Mouse (Mus musculus): ENCODE data around the gene Fbxl7. TPM values are rescaled to one million over a fixed set of nuclear protein-coding genes. Genes with fewer than 3 reads are reported as not detected.

Fbxl7 gene
- polyA plus RNA-seq, 1 experiment from 2014 or later: 20.5 TPM

GRCm38 (mm10) chr15:26703156-26703840, 192.1 kb downstream of the Fbxl7 start:
- Histone ChIP-seq H3K9me3 (ENCODE audit: control insufficient read depth, low read length) (no peaks in the 10 kb centered on the region), H3K36me3 (ENCODE audit: control insufficient read depth, insufficient read depth, low read length) (no peaks in the 10 kb centered on the region), H3K4me2 (replicated peaks; ENCODE audit: low read depth, low read length) (no peak overlapping the region), H3K9ac (ENCODE audit: low read depth, low read length) (no peak overlapping the region), H3K27ac (ENCODE audit: low read depth, low read length) (no peak overlapping the region), H3K4me1 (replicated peaks; ENCODE audit: control insufficient read depth, insufficient read depth, low read length) (0 out of 2 replicates have a peak, but pooled peaks cover 2% of the 10 kb centered on the region), H3K27me3 (ENCODE audit: control insufficient read depth, insufficient read depth, low read length) (no peaks in the 10 kb centered on the region), H3K4me3 (ENCODE audit: low read depth, low read length) (no peak overlapping the region)
- ATAC-seq (ENCODE audit: low FRiP score) (no peak), DNase-seq (ENCODE audit: low spot score) (no peak)
- WGBS: 88% methylated on average over 6 of the region's 6 CpGs

GRCm38 (mm10) chr15:26701949-26702675, 193.3 kb downstream of the Fbxl7 start:
- H3K4me3 ChIP-seq (ENCODE audit: low read depth, low read length): no peak overlapping the region
- 0 out of 2 replicates have a peak, but pooled peaks cover 2% of the 10 kb centered on the region for H3K4me1 ChIP-seq (replicated peaks; ENCODE audit: control insufficient read depth, insufficient read depth, low read length)
- no peaks in the 10 kb centered on the region for H3K36me3 ChIP-seq (ENCODE audit: control insufficient read depth, insufficient read depth, low read length)
- WGBS: 52% methylated on average over 5 of the region's 5 CpGs
- H3K27ac ChIP-seq (ENCODE audit: low read depth, low read length): no peak overlapping the region
- H3K9me3 ChIP-seq (ENCODE audit: control insufficient read depth, low read length): no peaks in the 10 kb centered on the region
- DNase-seq (ENCODE audit: low spot score) (no peak), ATAC-seq (ENCODE audit: low FRiP score) (no peak)
- H3K9ac ChIP-seq (ENCODE audit: low read depth, low read length): no peak overlapping the region
- H3K27me3 ChIP-seq (ENCODE audit: control insufficient read depth, insufficient read depth, low read length): no peaks in the 10 kb centered on the region
- H3K4me2 ChIP-seq (replicated peaks; ENCODE audit: low read depth, low read length): no peak overlapping the region

GRCm38 (mm10) chr15:26693075-26693474, 202.3 kb downstream of the Fbxl7 start:
- Histone ChIP-seq H3K4me2 (replicated peaks; ENCODE audit: low read depth, low read length) (no peak overlapping the region), H3K4me1 (replicated peaks; ENCODE audit: control insufficient read depth, insufficient read depth, low read length) (no peaks in the 10 kb centered on the region), H3K27me3 (ENCODE audit: control insufficient read depth, insufficient read depth, low read length) (no peaks in the 10 kb centered on the region), H3K4me3 (ENCODE audit: low read depth, low read length) (no peak overlapping the region), H3K27ac (ENCODE audit: low read depth, low read length) (no peak overlapping the region), H3K36me3 (ENCODE audit: control insufficient read depth, insufficient read depth, low read length) (no peaks in the 10 kb centered on the region), H3K9me3 (ENCODE audit: control insufficient read depth, low read length) (no peaks in the 10 kb centered on the region), H3K9ac (ENCODE audit: low read depth, low read length) (no peak overlapping the region)
- DNase-seq (ENCODE audit: low spot score) (no peak), ATAC-seq (ENCODE audit: low FRiP score) (no peak)
- WGBS: 66% methylated on average over 3 of the region's 3 CpGs

GRCm38 (mm10) chr15:26688472-26689104, 206.8 kb downstream of the Fbxl7 start:
- ATAC-seq (ENCODE audit: low FRiP score) (peak; percentile 40; the same call in 1 of the 2 replicates), DNase-seq (ENCODE audit: low spot score) (no peak)
- Histone ChIP-seq H3K4me1 (replicated peaks; ENCODE audit: control insufficient read depth, insufficient read depth, low read length) (no peaks in the 10 kb centered on the region), H3K9ac (ENCODE audit: low read depth, low read length) (no peak overlapping the region), H3K4me2 (replicated peaks; ENCODE audit: low read depth, low read length) (no peak overlapping the region), H3K36me3 (ENCODE audit: control insufficient read depth, insufficient read depth, low read length) (no peaks in the 10 kb centered on the region), H3K27me3 (ENCODE audit: control insufficient read depth, insufficient read depth, low read length) (no peaks in the 10 kb centered on the region), H3K27ac (ENCODE audit: low read depth, low read length) (no peak overlapping the region), H3K4me3 (ENCODE audit: low read depth, low read length) (no peak overlapping the region), H3K9me3 (ENCODE audit: control insufficient read depth, low read length) (no peaks in the 10 kb centered on the region)
- WGBS: 71% methylated on average over 10 of the region's 10 CpGs

GRCm38 (mm10) chr15:26687729-26688128, 207.7 kb downstream of the Fbxl7 start:
- ATAC-seq (ENCODE audit: low FRiP score): no peak
- no peaks in the 10 kb centered on the region for H3K4me1 ChIP-seq (replicated peaks; ENCODE audit: control insufficient read depth, insufficient read depth, low read length)

GRCm38 (mm10) chr15:26682279-26682678, 213.1 kb downstream of the Fbxl7 start:
- H3K9ac ChIP-seq (ENCODE audit: low read depth, low read length): no peak overlapping the region
- H3K36me3 ChIP-seq (ENCODE audit: control insufficient read depth, insufficient read depth, low read length): no peaks in the 10 kb centered on the region
- H3K4me3 ChIP-seq (ENCODE audit: low read depth, low read length): no peak overlapping the region
- H3K27ac ChIP-seq (ENCODE audit: low read depth, low read length): no peak overlapping the region
- WGBS: 95% methylated on average over 9 of the region's 9 CpGs
- no peak overlapping the region for H3K4me2 ChIP-seq (replicated peaks; ENCODE audit: low read depth, low read length)
- no peaks in the 10 kb centered on the region for H3K27me3 ChIP-seq (ENCODE audit: control insufficient read depth, insufficient read depth, low read length)
- DNase-seq (ENCODE audit: low spot score) (no peak), ATAC-seq (ENCODE audit: low FRiP score) (no peak)
- H3K9me3 ChIP-seq (ENCODE audit: control insufficient read depth, low read length): no peaks in the 10 kb centered on the region
- H3K4me1 ChIP-seq (replicated peaks; ENCODE audit: control insufficient read depth, insufficient read depth, low read length): no peaks in the 10 kb centered on the region

More at GRCm38 (mm10) chr15:26687729-26688128, 207.7 kb downstream of the Fbxl7 start:
- WGBS: 72% methylated on average over 7 of the region's 7 CpGs
- H3K27me3 ChIP-seq (ENCODE audit: control insufficient read depth, insufficient read depth, low read length): no peaks in the 10 kb centered on the region
- H3K4me3 ChIP-seq (ENCODE audit: low read depth, low read length): no peak overlapping the region
- no peak for DNase-seq (ENCODE audit: low spot score)
- no peak overlapping the region for H3K4me2 ChIP-seq (replicated peaks; ENCODE audit: low read depth, low read length)
- no peaks in the 10 kb centered on the region for H3K36me3 ChIP-seq (ENCODE audit: control insufficient read depth, insufficient read depth, low read length)
- H3K27ac ChIP-seq (ENCODE audit: low read depth, low read length): no peak overlapping the region
- no peak overlapping the region for H3K9ac ChIP-seq (ENCODE audit: low read depth, low read length)
- H3K9me3 ChIP-seq (ENCODE audit: control insufficient read depth, low read length): no peaks in the 10 kb centered on the region

GRCm38 (mm10) chr15:26673239-26673859, 222.0 kb downstream of the Fbxl7 start:
- H3K4me2 ChIP-seq (replicated peaks; ENCODE audit: low read depth, low read length): no peak overlapping the region
- no peaks in the 10 kb centered on the region for H3K4me1 ChIP-seq (replicated peaks; ENCODE audit: control insufficient read depth, insufficient read depth, low read length)
- DNase-seq (ENCODE audit: low spot score): no peak
- no peak overlapping the region for H3K4me3 ChIP-seq (ENCODE audit: low read depth, low read length)
- H3K9ac ChIP-seq (ENCODE audit: low read depth, low read length): no peak overlapping the region
- 87% methylated on average over 5 of the region's 5 CpGs for WGBS
- H3K27ac ChIP-seq (ENCODE audit: low read depth, low read length): no peak overlapping the region
- no peaks in the 10 kb centered on the region for H3K36me3 ChIP-seq (ENCODE audit: control insufficient read depth, insufficient read depth, low read length)
- no peaks in the 10 kb centered on the region for H3K9me3 ChIP-seq (ENCODE audit: control insufficient read depth, low read length)
- no peak for ATAC-seq (ENCODE audit: low FRiP score)
- H3K27me3 ChIP-seq (ENCODE audit: control insufficient read depth, insufficient read depth, low read length): no peaks in the 10 kb centered on the region

GRCm38 (mm10) chr15:26654988-26655387, 240.4 kb downstream of the Fbxl7 start:
- H3K27ac ChIP-seq (ENCODE audit: low read depth, low read length): no peak overlapping the region
- H3K36me3 ChIP-seq (ENCODE audit: control insufficient read depth, insufficient read depth, low read length): no peaks in the 10 kb centered on the region
- no peak overlapping the region for H3K4me3 ChIP-seq (ENCODE audit: low read depth, low read length)
- WGBS: 80% methylated on average over 8 of the region's 8 CpGs
- peak; percentile 10 for DNase-seq (ENCODE audit: low spot score)
- ATAC-seq (ENCODE audit: low FRiP score): no peak
- no peaks in the 10 kb centered on the region for H3K27me3 ChIP-seq (ENCODE audit: control insufficient read depth, insufficient read depth, low read length)
- no peak overlapping the region for H3K4me2 ChIP-seq (replicated peaks; ENCODE audit: low read depth, low read length)
- no peaks in the 10 kb centered on the region for H3K4me1 ChIP-seq (replicated peaks; ENCODE audit: control insufficient read depth, insufficient read depth, low read length)
- no peaks in the 10 kb centered on the region for H3K9me3 ChIP-seq (ENCODE audit: control insufficient read depth, low read length)
- no peak overlapping the region for H3K9ac ChIP-seq (ENCODE audit: low read depth, low read length)

All from hindbrain, embryonic 11.5 days (tissue).